Mouse (Mus musculus) stomach, postnatal 0 days (tissue): Measurements from ENCODE around the gene Mpv17l2. TPM values are rescaled to one million over a fixed set of nuclear protein-coding genes. Genes with fewer than 3 reads are reported as not detected.

ENCODE experiments used
- ATAC-seq: fragments of 200-750 bp; cut with Nextera tagmentation; 2 replicates; pipeline ENCODE4 v1.8.0; 2017; ENCODE audit not compliant: low FRiP score, low TSS enrichment
- DNase-seq: peaks from one replicate; pipeline ENCODE4 v3.0.0-alpha.2; 2016; ENCODE audit warnings: low spot score
- H3K27ac ChIP-seq: fragments of 300-500 bp; sonication (generic); replicated peaks from 2 replicates; pipeline ENCODE4 v1.5.1; 2014; ENCODE audit warnings: mild to moderate bottlenecking, control low read depth
- H3K27me3 ChIP-seq: fragments of 300-500 bp; sonication (generic); 2 replicates; pipeline ENCODE4 v1.6.1; 2014; ENCODE audit warnings: low read length; ENCODE audit not compliant: control insufficient read depth, insufficient read depth
- H3K36me3 ChIP-seq: fragments of 300-500 bp; sonication (generic); 2 replicates; pipeline ENCODE4 v1.6.1; 2014; ENCODE audit warnings: low read length, mixed read lengths; ENCODE audit not compliant: control insufficient read depth, insufficient read depth
- H3K4me1 ChIP-seq: fragments of 300-500 bp; sonication (generic); replicated peaks from 2 replicates; pipeline ENCODE4 v1.6.1; 2014; ENCODE audit warnings: antibody characterized with exemption; ENCODE audit not compliant: control insufficient read depth, insufficient read depth
- H3K4me2 ChIP-seq: fragments of 300-500 bp; sonication (generic); replicated peaks from 2 replicates; pipeline ENCODE4 v1.6.1; 2014; ENCODE audit warnings: low read depth, mild to moderate bottlenecking, control low read depth, moderate library complexity
- H3K4me3 ChIP-seq: fragments of 300-500 bp; sonication (generic); 2 replicates; pipeline ENCODE4 v1.5.1; 2014; ENCODE audit warnings: low read depth, low read length, control low read depth
- H3K9ac ChIP-seq: fragments of 300-500 bp; sonication (generic); 2 replicates; pipeline ENCODE4 v1.6.1; 2014; ENCODE audit warnings: mild to moderate bottlenecking, low read length, control low read depth, mixed read lengths
- H3K9me3 ChIP-seq: fragments of 300-500 bp; sonication (generic); 2 replicates; pipeline ENCODE4 v1.6.1; 2016; ENCODE audit warnings: low read length; ENCODE audit not compliant: control insufficient read depth
- CTCF ChIP-seq: IDR thresholded peaks from 2 replicates; pipeline ENCODE4 v1.5.1; 2016; ENCODE audit warnings: antibody characterized with exemption, low read depth, mild to moderate bottlenecking, moderate library complexity
- EP300 ChIP-seq: optimal IDR thresholded peaks from 2 replicates; pipeline ENCODE3; 2016; ENCODE audit warnings: antibody characterized with exemption
- WGBS: fragments of 180-500 bp; shearing (Covaris S2); extraction: QIAGEN DNeasy Blood & Tissue Kit; methylation state at CpG from one replicate; pipeline ENCODE4 v1.1.7; 2014; 5-methylcytosine and 5-hydroxymethylcytosine counted together
- polyA plus RNA-seq: library from polyadenylated mRNA; unstranded; fragments of >200 nt; fragmentation: Nextera tagmentation; extraction: Ambion mirVana; gene quantifications from 2 replicates; pipeline ENCODE4 v1.2.1, GENCODE M21; 2015

Gene Mpv17l2
- polyA plus RNA-seq, 1 experiment from 2014 or later = 77.3 TPM

DNA sequence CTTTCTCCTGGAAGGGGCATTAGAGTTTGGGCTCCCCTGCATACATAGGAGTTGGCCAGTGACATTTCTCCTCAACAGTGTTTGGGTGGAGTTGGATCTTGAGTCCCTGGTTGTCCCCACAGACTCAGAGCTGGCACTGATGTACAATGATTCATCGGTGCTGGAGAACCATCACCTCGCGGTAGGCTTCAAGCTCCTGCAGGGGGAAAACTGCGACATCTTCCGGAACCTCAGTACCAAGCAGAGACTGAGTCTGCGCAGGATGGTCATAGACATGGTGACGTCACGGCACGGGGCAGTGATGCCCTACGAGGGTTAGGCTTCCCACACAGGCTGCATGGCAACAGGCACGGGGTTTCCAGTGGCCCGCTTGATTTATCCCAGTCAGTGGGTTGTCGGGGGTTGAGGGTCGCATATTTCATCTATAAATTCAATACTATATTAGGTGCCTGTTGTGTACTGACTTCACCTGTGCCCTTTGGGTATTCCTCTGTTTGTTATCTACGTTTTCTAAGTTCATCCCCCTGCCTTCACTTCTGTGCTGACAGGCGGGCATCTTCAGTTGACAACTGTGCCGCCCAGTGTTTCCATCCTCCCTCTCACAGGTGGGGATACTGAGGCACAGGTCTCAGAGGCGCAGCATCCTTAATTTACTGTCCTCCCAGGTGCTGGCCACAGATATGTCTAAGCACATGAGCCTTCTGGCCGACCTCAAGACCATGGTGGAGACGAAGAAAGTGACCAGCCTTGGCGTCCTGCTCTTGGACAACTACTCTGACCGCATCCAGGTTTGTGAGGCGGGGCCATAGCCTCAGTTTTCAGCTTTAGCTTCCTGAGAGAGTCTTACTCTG, 12.3 kb downstream of the Mpv17l2 start:
- H3K27me3 ChIP-seq = no peaks in the 10 kb centered on the region
- H3K36me3 ChIP-seq = no peaks in the 10 kb centered on the region
- ATAC-seq (no peak), DNase-seq (peak; percentile 11)
- WGBS = 85% methylated on average over 23 of the region's 23 CpGs
- TF ChIP-seq CTCF = no peak
- TF ChIP-seq EP300 = no peak
- H3K27ac ChIP-seq = no peak overlapping the region
- H3K9me3 ChIP-seq = no peaks in the 10 kb centered on the region
- H3K4me3 ChIP-seq = no peak overlapping the region
- H3K9ac ChIP-seq = no peak overlapping the region
- no peak overlapping the region for H3K4me2 ChIP-seq
- H3K4me1 ChIP-seq = 0 out of 2 replicates have a peak, but pooled peaks cover 5% of the 10 kb centered on the region

DNA sequence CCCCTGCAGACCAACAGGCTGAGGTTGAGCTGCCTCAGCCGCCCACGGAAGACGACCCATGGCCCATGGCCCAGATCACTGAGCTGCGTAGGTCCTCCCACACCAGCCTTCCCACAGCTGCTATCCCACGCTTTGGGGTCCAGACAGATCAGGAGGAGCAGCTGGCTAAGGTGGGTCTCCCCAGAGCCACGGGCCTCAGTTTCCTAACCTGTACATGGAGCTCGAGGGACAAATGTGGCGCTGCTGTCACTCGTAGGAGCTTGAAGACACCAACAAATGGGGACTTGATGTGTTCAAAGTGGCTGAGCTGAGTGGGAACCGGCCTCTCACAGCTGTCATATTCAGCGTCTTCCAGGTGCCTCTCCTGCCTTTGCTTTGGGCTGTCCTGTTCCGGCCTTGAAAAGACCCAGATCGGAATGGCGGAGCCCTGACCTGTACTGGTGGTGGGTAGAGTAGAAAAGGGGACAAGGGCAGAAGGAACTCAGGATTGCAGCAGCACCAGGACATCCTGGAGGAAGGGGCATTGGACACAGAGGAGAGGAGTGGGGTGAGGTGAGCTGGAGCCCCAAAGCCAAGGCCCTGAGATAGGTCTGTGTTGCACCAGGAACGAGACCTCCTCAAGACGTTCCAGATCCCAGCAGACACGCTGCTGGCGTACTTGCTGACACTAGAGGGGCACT, 13.4 kb downstream of the Mpv17l2 start:
- H3K9me3 ChIP-seq = no peaks in the 10 kb centered on the region
- H3K9ac ChIP-seq = no peak overlapping the region
- DNase-seq (no peak), ATAC-seq (no peak)
- H3K4me3 ChIP-seq = no peak overlapping the region
- no peak overlapping the region for H3K27ac ChIP-seq
- H3K4me2 ChIP-seq = no peak overlapping the region
- 0 out of 2 replicates have a peak, but pooled peaks cover 4% of the 10 kb centered on the region for H3K27me3 ChIP-seq
- 0 out of 2 replicates have a peak, but pooled peaks cover 3% of the 10 kb centered on the region for H3K4me1 ChIP-seq
- WGBS = 82% methylated on average over 18 of the region's 18 CpGs
- TF ChIP-seq EP300 = no peak
- no peak for TF ChIP-seq CTCF
- no peaks in the 10 kb centered on the region for H3K36me3 ChIP-seq

- TF ChIP-seq CTCF (no peak), EP300 (no peak)
- 50% methylated on average over 9 of the region's 9 CpGs for WGBS
- H3K27ac ChIP-seq = no peak overlapping the region
- no peak overlapping the region for H3K4me3 ChIP-seq
- no peaks in the 10 kb centered on the region for H3K36me3 ChIP-seq
- H3K27me3 ChIP-seq = 0 out of 2 replicates have a peak, but pooled peaks cover 5% of the 10 kb centered on the region
- no peak overlapping the region for H3K4me2 ChIP-seq
- H3K4me1 ChIP-seq = 0 out of 2 replicates have a peak, but pooled peaks cover 3% of the 10 kb centered on the region
- ATAC-seq = no peak
- DNase-seq = no peak
- H3K9ac ChIP-seq = no peak overlapping the region
- no peaks in the 10 kb centered on the region for H3K9me3 ChIP-seq
Observed at GRCm38 (mm10) chr8:70746676-70747075, 14.1 kb downstream of the Mpv17l2 start.

DNA sequence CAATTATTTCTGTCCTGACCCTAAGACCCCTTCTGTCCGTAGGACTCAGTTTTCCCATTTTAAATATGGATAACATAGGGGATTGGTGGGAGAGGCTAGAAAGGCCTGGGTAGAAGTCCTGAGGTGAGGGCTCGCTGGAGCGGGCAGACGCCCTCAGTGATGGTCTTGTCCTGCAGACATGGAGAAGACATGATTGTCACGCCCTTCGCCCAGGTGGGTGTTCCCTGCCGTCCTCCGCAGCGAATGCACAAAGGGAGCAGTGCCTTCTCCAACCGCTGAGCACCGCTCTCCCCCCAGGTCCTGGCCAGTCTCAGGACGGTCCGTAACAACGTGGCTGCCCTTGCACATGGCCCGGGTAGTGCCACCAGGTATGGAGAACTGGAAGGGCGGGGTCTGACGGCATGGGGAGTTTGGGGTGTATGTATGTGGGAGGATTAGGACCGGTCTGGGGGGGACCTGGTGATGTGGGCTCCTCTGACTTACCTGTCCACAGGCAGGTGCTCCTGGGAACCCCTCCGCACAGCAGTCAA, 15.0 kb downstream of the Mpv17l2 start:
- DNase-seq (no peak), ATAC-seq (peak; percentile 5; the same call in 1 of the 2 replicates)

DNA sequence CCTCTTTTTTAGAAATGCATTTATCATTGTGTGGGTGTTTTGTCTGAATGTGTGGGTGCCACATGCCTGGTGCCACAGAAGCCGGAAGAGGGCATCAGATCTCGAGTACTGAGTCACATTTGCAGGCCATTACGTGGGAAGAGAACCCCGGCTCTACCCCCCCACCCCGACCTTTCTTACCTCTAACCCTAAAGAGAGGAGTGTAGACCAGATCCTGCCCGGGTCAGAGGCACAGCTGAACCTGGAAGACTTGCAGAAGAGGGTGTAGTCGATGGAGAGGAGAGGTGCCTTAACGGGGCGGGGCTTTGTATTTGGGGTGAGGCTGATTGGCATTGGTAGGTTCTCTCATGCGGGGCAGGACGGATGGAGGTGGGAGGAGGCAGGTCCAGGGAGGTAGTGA, 15.9 kb downstream of the Mpv17l2 start:
- Histone ChIP-seq H3K27ac (no peak overlapping the region), H3K36me3 (no peaks in the 10 kb centered on the region), H3K4me2 (no peak overlapping the region), H3K4me3 (no peak overlapping the region), H3K27me3 (0 out of 2 replicates have a peak, but pooled peaks cover 5% of the 10 kb centered on the region), H3K4me1 (0 out of 2 replicates have a peak, but pooled peaks cover 3% of the 10 kb centered on the region), H3K9me3 (no peaks in the 10 kb centered on the region), H3K9ac (no peak overlapping the region)
- 45% methylated on average over 11 of the region's 11 CpGs for WGBS
- ATAC-seq (no peak), DNase-seq (no peak)
- TF ChIP-seq EP300 (no peak), CTCF (no peak)

More for the DNA sequence above, 15.0 kb downstream of the Mpv17l2 start:
- no peaks in the 10 kb centered on the region for H3K36me3 ChIP-seq
- H3K9ac ChIP-seq = no peak overlapping the region
- H3K9me3 ChIP-seq = no peaks in the 10 kb centered on the region
- WGBS = 55% methylated on average over 19 of the region's 19 CpGs
- H3K27ac ChIP-seq = no peak overlapping the region
- no peak overlapping the region for H3K4me2 ChIP-seq
- H3K27me3 ChIP-seq = 0 out of 2 replicates have a peak, but pooled peaks cover 5% of the 10 kb centered on the region
- 0 out of 2 replicates have a peak, but pooled peaks cover 3% of the 10 kb centered on the region for H3K4me1 ChIP-seq
- no peak overlapping the region for H3K4me3 ChIP-seq
- peak; percentile 16; the same call in 1 of the 2 replicates for TF ChIP-seq CTCF
- TF ChIP-seq EP300 = no peak
